Mouse (Mus musculus) large intestine, adult 2 months (tissue): ENCODE results near the gene Igf2bp3. TPM values are rescaled to one million over a fixed set of nuclear protein-coding genes. Genes with fewer than 3 reads are reported as not detected.

Source experiments
- DNase-seq: peaks from one replicate; pipeline ENCODE4 v3.0.0-alpha.2; 2012; ENCODE audit warnings: low read depth, low spot score
- WGBS: fragments of 180-500 bp; shearing (Covaris S2); methylation state at CpG from one replicate; pipeline ENCODE4 v1.1.7; 2018; 5-methylcytosine and 5-hydroxymethylcytosine counted together
- polyA plus RNA-seq: library from polyadenylated mRNA; depleted of rRNA; stranded (reverse); fragments of >200 nt; gene quantifications from 2 replicates; pipeline ENCODE4 v1.2.3, GENCODE M21; 2012; rRNA removed

Gene Igf2bp3
- polyA plus RNA-seq, 1 experiment = 0.10 TPM

DNA sequence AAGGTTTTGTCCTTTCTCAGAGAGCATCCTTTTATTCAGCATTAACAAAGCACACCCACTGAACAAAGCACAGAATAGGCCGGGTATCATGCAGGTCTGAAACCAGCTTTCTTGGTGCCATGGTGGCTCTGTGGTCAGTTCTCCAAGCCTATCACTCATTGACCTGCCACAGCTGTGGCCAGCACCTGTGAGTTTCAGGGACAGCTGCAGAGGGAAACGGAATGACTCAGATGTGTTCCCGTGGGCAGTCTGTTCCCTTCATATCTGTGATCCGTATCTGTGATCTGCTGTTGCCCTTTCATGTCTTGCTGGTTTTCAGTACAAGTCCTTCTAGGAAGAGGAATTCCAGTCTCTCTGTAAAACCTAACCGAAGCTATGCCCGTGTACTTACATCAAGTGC lies 168.3 kb downstream of the Igf2bp3 start:
- WGBS = 73% methylated on average over 6 of the region's 6 CpGs
- no peak for DNase-seq

DNA sequence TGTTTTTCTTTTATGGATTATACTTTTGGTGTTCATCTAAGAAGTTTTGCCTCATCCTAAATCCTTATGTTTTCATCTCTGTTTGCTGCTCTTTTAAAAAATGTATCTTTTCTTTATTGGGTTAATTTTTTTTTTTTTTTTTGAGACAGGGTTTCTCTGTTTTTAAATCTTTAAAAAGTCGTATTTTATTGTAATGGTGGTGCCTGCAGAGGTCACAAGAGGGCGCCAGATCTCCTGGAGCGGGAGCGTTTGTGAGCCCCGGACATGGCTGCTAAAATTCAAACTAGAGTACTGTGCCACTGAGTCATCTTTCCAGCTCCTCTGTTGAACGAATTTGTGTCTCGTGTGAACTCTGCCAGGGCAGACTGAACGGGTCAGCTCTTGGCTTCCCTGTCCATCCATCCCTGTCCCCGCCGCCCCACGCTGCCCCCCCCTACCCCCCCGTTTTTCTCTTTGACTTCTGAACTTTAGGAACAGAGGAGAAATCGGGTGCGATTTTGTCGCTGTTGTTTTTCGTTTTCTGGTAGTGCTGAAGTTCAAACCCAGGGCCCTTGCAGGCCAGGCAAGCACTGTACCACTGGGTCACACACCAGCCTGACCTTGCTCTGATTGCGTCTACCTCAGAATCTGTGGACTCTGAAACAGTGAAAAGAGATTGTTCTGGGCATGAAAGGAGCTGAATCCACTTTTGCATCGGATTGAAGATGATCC lies 175.1 kb downstream of the Igf2bp3 start:
- WGBS = 14% methylated on average over 18 of the region's 18 CpGs
- no peak for DNase-seq

- WGBS = 41% methylated on average over 12 of the region's 12 CpGs
- DNase-seq = no peak
Observed at GRCm38 (mm10) chr6:49037268-49037662, 177.5 kb downstream of the Igf2bp3 start.

- DNase-seq = no peak
- 58% methylated on average over 28 of the region's 28 CpGs for WGBS
Observed at GRCm38 (mm10) chr6:49036275-49037267, 178.2 kb downstream of the Igf2bp3 start, which contains the start of gene Gpnmb. Gpnmb (plus strand) TSS chr6:49036546.

Other genes starting within 250 kb of the Igf2bp3 start
- gene Doxl2, start 240.0 kb downstream of the Igf2bp3 start, polyA plus RNA-seq = not detected in 2 replicates
- not detected in 2 replicates for gene Svs1, start 228.1 kb downstream of the Igf2bp3 start, polyA plus RNA-seq
- 1.4 and 2.4 TPM in 2 replicates for gene Gpnmb, start 178.4 kb downstream of the Igf2bp3 start, polyA plus RNA-seq
- 13.7 and 14.4 TPM in 2 replicates for gene Malsu1, start 141.2 kb downstream of the Igf2bp3 start, polyA plus RNA-seq
- 35.8 and 36.5 TPM in 2 replicates for gene Tra2a, start 49.1 kb upstream of the Igf2bp3 start, polyA plus RNA-seq
- 1.2 TPM in 2 replicates for gene Ccdc126, start 104.3 kb upstream of the Igf2bp3 start, polyA plus RNA-seq
- 3.0 and 4.0 TPM in 2 replicates for gene Fam221a, start 152.8 kb upstream of the Igf2bp3 start, polyA plus RNA-seq
- gene Stk31, start 180.6 kb upstream of the Igf2bp3 start, polyA plus RNA-seq = not detected in 2 replicates